Mouse (Mus musculus) kidney, adult 8-10 months (tissue): ENCODE results near the gene Tuba4a.

Experiments used
- DNase-seq, 2 experiments: peaks; one replicate each; pipeline ENCODE4 v3.0.0; 2022

The Tuba4a gene

GRCm38 (mm10) chr1:75219531-75219930, at the start of gene Tuba4a:
Tuba4a (minus strand) TSS chr1:75219865.
- peak in 1 of 2 experiments; percentile 38 for DNase-seq

GRCm38 (mm10) chr1:75264091-75264880, 44.6 kb upstream of the Tuba4a start, which contains the start of gene Ptprn:
Ptprn (minus strand) TSS chr1:75264502.
- DNase-seq, result no peak

- peak in 1 of 2 experiments; percentile 52 for DNase-seq
These were observed 43.6 kb upstream of the Tuba4a start for GRCm38 (mm10) chr1:75262969-75263951.

- DNase-seq, result no peak
These were observed 41.6 kb upstream of the Tuba4a start for GRCm38 (mm10) chr1:75261278-75261677.

- no peak for DNase-seq
These were observed 35.9 kb upstream of the Tuba4a start for GRCm38 (mm10) chr1:75255516-75256046.

GRCm38 (mm10) chr1:75254625-75255013, 35.0 kb upstream of the Tuba4a start:
- DNase-seq, result no peak

GRCm38 (mm10) chr1:75253849-75254624, 34.4 kb upstream of the Tuba4a start:
- peak; percentile 65 to 90 for DNase-seq

GRCm38 (mm10) chr1:75253029-75253428, 33.4 kb upstream of the Tuba4a start:
- no peak for DNase-seq

GRCm38 (mm10) chr1:75252308-75252707, 32.6 kb upstream of the Tuba4a start:
- no peak for DNase-seq

GRCm38 (mm10) chr1:75251112-75251970, 31.7 kb upstream of the Tuba4a start:
- DNase-seq, result peak; percentile 88 to 93

- DNase-seq, result no peak
These were observed 30.8 kb upstream of the Tuba4a start for GRCm38 (mm10) chr1:75250498-75250897.

GRCm38 (mm10) chr1:75248041-75248772, 28.5 kb upstream of the Tuba4a start:
- DNase-seq, result no peak

GRCm38 (mm10) chr1:75247071-75247930, 27.6 kb upstream of the Tuba4a start:
- no peak for DNase-seq

- peak; percentile 50 to 61 for DNase-seq
These were observed 25.2 kb upstream of the Tuba4a start for GRCm38 (mm10) chr1:75244836-75245235.

- no peak for DNase-seq
These were observed 24.6 kb upstream of the Tuba4a start for GRCm38 (mm10) chr1:75244175-75244826.

GRCm38 (mm10) chr1:75243411-75243810, 23.7 kb upstream of the Tuba4a start:
- no peak for DNase-seq

- no peak for DNase-seq
These were observed 19.9 kb upstream of the Tuba4a start for GRCm38 (mm10) chr1:75239591-75239990.

- peak; percentile 90 to 94 for DNase-seq
These were observed 16.7 kb upstream of the Tuba4a start, which contains the start of gene Dnajb2 for GRCm38 (mm10) chr1:75236117-75237050. Dnajb2 (plus strand) TSS chr1:75236406.
